Mouse (Mus musculus) kidney, adult 2 months (tissue): ENCODE measurements around the gene Myom1. TPM values are rescaled to one million over a fixed set of nuclear protein-coding genes. Genes with fewer than 3 reads are reported as not detected.

ENCODE experiments used
- DNase-seq: peaks from one replicate; pipeline ENCODE4 v3.0.0; 2021
- H3K27ac ChIP-seq: fragments of 200-500 bp; 2 replicates; pipeline ENCODE4 v1.5.1; 2012; ENCODE audit warnings: low read depth, low read length, control low read depth, inconsistent platforms; ENCODE audit not compliant: insufficient read depth
- H3K27me3 ChIP-seq: fragments of 200-500 bp; replicated peaks from 2 replicates; pipeline ENCODE4 v1.6.1; 2012; ENCODE audit warnings: mild to moderate bottlenecking, moderate library complexity, low read length, inconsistent platforms; ENCODE audit not compliant: control insufficient read depth, insufficient read depth
- H3K36me3 ChIP-seq: fragments of 200-500 bp; 2 replicates; pipeline ENCODE4 v1.6.1; 2012; ENCODE audit warnings: mild to moderate bottlenecking, moderate library complexity, low read length, inconsistent platforms; ENCODE audit not compliant: control insufficient read depth, insufficient read depth
- H3K4me1 ChIP-seq: fragments of 200-500 bp; 2 replicates; pipeline ENCODE4 v1.6.1; 2011; ENCODE audit warnings: low read length; ENCODE audit not compliant: control insufficient read depth, insufficient read depth
- H3K4me3 ChIP-seq: fragments of 200-500 bp; 2 replicates; pipeline ENCODE4 v1.5.1; 2011; ENCODE audit warnings: mild to moderate bottlenecking, low read depth, low read length, control low read depth; ENCODE audit not compliant: insufficient read depth
- CTCF ChIP-seq: fragments of 200-500 bp; conservative IDR thresholded peaks from 2 replicates; pipeline ENCODE4 v1.5.1; 2011; ENCODE audit warnings: low read depth, mild to moderate bottlenecking, control low read depth, low read length, moderate library complexity, mixed read lengths; ENCODE audit not compliant: insufficient read depth, insufficient read length
- POLR2A ChIP-seq: fragments of 200-500 bp; IDR thresholded peaks from one replicate; pipeline ENCODE4 v1.6.1; 2011; ENCODE audit warnings: low read depth, low read length, control low read depth
- WGBS: fragments of 180-500 bp; shearing (Covaris S2); methylation state at CpG from one replicate; pipeline ENCODE4 v1.1.7; 2018; 5-methylcytosine and 5-hydroxymethylcytosine counted together
- polyA plus RNA-seq: library from polyadenylated mRNA; depleted of rRNA; stranded (reverse); fragments of >200 nt; gene quantifications from 2 replicates; pipeline ENCODE4 v1.2.3, GENCODE M21; 2012; rRNA removed

Myom1 gene
- polyA plus RNA-seq, 1 experiment: 4.3 TPM

DNA sequence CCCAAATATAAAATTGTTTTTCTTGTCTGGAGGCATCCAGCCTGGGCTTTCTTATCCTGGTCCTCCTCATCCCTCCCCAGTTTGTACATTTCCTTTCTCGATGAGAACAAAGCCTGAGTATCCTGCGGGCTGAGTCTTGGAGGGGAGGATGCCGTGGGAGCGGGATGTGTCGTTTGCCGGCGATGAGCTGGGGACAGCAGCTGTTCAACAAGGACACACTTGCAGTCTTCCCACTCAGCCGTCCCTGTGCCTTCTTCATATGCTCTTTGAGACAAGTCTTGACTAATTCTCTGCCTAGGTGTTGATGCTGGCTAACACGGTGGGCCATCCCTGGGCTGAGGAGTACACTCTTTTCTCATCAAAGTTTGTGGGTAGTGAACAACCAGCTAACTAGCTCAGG lies 166.4 kb downstream of the Myom1 start:
- DNase-seq: no peak
- Histone ChIP-seq H3K4me1 (no peaks in the 10 kb centered on the region), H3K4me3 (no peak overlapping the region), H3K27ac (peak overlapping the region; percentile 9; the same call in 1 of the 2 replicates), H3K27me3 (no peaks in the 10 kb centered on the region), H3K36me3 (no peaks in the 10 kb centered on the region)
- TF ChIP-seq POLR2A: no peak
- no peak for TF ChIP-seq CTCF
- 48% methylated on average over 9 of the region's 9 CpGs for WGBS

- no peak for DNase-seq
- Histone ChIP-seq H3K27ac (peak overlapping the region; percentile 9; the same call in 1 of the 2 replicates), H3K4me3 (no peak overlapping the region), H3K27me3 (no peaks in the 10 kb centered on the region), H3K4me1 (no peaks in the 10 kb centered on the region), H3K36me3 (no peaks in the 10 kb centered on the region)
- WGBS: 71% methylated on average over 1 of the region's 1 CpGs
- TF ChIP-seq CTCF: no peak
- no peak for TF ChIP-seq POLR2A
Measured at GRCm38 (mm10) chr17:71169639-71170038, 167.2 kb downstream of the Myom1 start.

- H3K4me1 ChIP-seq: no peaks in the 10 kb centered on the region
- no peaks in the 10 kb centered on the region for H3K36me3 ChIP-seq
- H3K4me3 ChIP-seq: no peak overlapping the region
- TF ChIP-seq POLR2A (no peak), CTCF (no peak)
- no peaks in the 10 kb centered on the region for H3K27me3 ChIP-seq
- WGBS: 98% methylated on average over 4 of the region's 4 CpGs
- no peak overlapping the region for H3K27ac ChIP-seq
- DNase-seq: no peak
Measured at GRCm38 (mm10) chr17:71171161-71171560, 168.7 kb downstream of the Myom1 start.

Other genes starting within 250 kb of the Myom1 start
- gene Tgif1, start 149.1 kb upstream of the Myom1 start, polyA plus RNA-seq: 20.1 and 20.7 TPM in 2 replicates
- gene Myl12a, start 245 bp downstream of the Myom1 start, polyA plus RNA-seq: 119 and 160 TPM in 2 replicates
- 17.7 and 20.5 TPM in 2 replicates for gene Lpin2, start 179.9 kb downstream of the Myom1 start, polyA plus RNA-seq